Mouse (Mus musculus) testis, adult 2 months (tissue): Measurements from ENCODE around the gene Olfr1217. TPM values are rescaled to one million over a fixed set of nuclear protein-coding genes. Genes with fewer than 3 reads are reported as not detected.
"Not testable (repeated sequence)": the region's sequence is repeated elsewhere in the genome, so short reads cannot be mapped to it uniquely, and the experiment has no call there.

ENCODE experiments used
- H3K27ac ChIP-seq: fragments of 200-500 bp; 2 replicates; pipeline ENCODE4 v1.5.1; 2012; ENCODE audit warnings: low read depth, low read length; ENCODE audit not compliant: control insufficient read depth, insufficient read depth
- H3K27me3 ChIP-seq: fragments of 200-500 bp; 2 replicates; pipeline ENCODE4 v1.6.1; 2012; ENCODE audit warnings: mild to moderate bottlenecking, low read length, moderate library complexity; ENCODE audit not compliant: control insufficient read depth, insufficient read depth
- H3K36me3 ChIP-seq: fragments of 200-500 bp; 2 replicates; pipeline ENCODE4 v1.6.1; 2012; ENCODE audit warnings: mild to moderate bottlenecking, low read length; ENCODE audit not compliant: control insufficient read depth, insufficient read depth
- H3K4me1 ChIP-seq: fragments of 200-500 bp; 2 replicates; pipeline ENCODE4 v1.6.1; 2012; ENCODE audit warnings: low read length; ENCODE audit not compliant: control insufficient read depth, insufficient read depth
- H3K4me3 ChIP-seq: fragments of 200-500 bp; 2 replicates; pipeline ENCODE4 v1.5.1; 2012; ENCODE audit warnings: low read depth, mild to moderate bottlenecking, low read length, moderate library complexity, mixed read lengths; ENCODE audit not compliant: control insufficient read depth
- CTCF ChIP-seq: fragments of 200-500 bp; IDR thresholded peaks from 2 replicates; pipeline ENCODE4 v1.5.1; 2012; ENCODE audit warnings: low read depth, mild to moderate bottlenecking, inconsistent platforms, low read length, moderate library complexity; ENCODE audit not compliant: control insufficient read depth, insufficient read depth, insufficient replicate concordance
- POLR2A ChIP-seq: fragments of 200-500 bp; IDR thresholded peaks from 2 replicates; pipeline ENCODE4 v1.6.1; 2012; ENCODE audit warnings: low read depth, mild to moderate bottlenecking, inconsistent platforms, low read length, moderate library complexity; ENCODE audit not compliant: control insufficient read depth
- polyA plus RNA-seq: library from polyadenylated mRNA; depleted of rRNA; stranded (reverse); fragments of >200 nt; gene quantifications from 2 replicates; pipeline ENCODE4 v1.2.3, GENCODE M21; 2012; rRNA removed

Gene Olfr1217
- polyA plus RNA-seq = not detected in 2 replicates

DNA sequence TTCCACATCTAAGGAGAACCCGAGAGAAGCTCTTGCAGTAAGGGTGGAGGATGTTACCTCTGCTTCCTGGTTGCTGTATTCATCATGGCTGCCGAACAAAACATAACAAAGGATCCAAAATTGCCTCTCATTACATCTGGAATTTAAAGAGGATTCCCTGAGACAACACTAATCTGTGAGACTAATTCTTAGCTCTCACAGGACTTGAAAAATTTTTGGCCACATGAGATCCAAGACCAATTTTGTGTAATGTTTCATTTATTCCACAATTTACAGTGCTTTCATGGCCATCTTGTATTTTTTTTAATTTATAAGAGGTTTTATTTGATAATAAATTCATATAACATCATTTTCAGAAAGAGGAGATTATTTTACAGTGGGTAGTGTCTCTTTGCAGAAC is at the start of gene Olfr1217:
Gene Olfr1217 (minus strand): TSS at position 101 of the 400 bp plus-strand sequence.
- Histone ChIP-seq H3K4me1 (no peaks in the 10 kb centered on the region), H3K4me3 (no peak within 1 kb of the TSS), H3K27me3 (no peaks in the 10 kb centered on the region), H3K27ac (no peak within 1 kb of the TSS), H3K36me3 (no peaks in the 10 kb centered on the region)
- no peak for TF ChIP-seq CTCF
- no peak for TF ChIP-seq POLR2A

DNA sequence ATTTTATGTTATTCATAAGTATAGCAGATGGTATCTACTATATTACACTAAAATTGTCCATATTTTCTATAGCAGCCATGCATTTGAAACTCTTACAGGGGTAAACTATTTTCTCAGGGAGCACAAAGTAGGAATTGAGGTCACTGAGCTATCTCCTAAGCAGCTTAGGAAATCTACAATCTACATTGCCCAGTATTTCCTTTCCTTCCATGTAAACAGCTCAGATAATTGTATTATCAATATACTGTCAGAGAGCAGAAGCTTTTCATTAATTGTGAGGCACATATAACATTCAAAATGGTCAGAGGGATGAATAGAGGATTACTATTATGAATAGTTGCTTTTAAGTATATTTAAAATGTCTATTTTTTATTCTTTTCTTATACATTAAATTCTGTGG is 49.6 kb upstream of the Olfr1217 start:
- Histone ChIP-seq H3K4me3 (no peak overlapping the region), H3K27me3 (no peaks in the 10 kb centered on the region), H3K27ac (no peak overlapping the region), H3K36me3 (no peaks in the 10 kb centered on the region), H3K4me1 (no peaks in the 10 kb centered on the region)
- TF ChIP-seq CTCF = no peak
- TF ChIP-seq POLR2A = no peak

DNA sequence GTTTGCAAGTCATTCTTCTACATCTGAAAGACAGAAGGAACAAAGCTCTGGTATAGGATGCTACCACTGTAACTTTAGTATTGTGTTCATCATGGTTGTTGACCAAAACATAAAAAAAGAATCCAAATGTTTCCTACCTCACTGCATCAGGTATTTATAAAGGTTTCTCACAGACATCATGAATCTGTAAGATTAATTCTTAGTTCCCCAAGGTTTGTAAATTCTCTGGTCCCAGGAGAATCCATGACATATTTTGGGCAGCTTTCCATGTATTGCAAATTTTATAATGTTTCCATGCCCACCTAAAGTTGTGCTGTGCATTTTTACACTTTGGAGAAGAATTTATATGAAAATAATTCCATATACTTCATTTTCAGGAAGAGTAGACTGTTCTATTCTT is 29.2 kb upstream of the Olfr1217 start, which contains the start of gene Olfr1218:
Gene Olfr1218 (minus strand): TSS at position 101 of the 400 bp plus-strand sequence.
- TF ChIP-seq POLR2A (no peak), CTCF (no peak)
- H3K4me1 ChIP-seq = no peaks in the 10 kb centered on the region
- H3K27me3 ChIP-seq = no peaks in the 10 kb centered on the region
- H3K36me3 ChIP-seq = no peaks in the 10 kb centered on the region
- H3K4me3 ChIP-seq = no peak within 1 kb of the TSS
- no peak within 1 kb of the TSS for H3K27ac ChIP-seq

DNA sequence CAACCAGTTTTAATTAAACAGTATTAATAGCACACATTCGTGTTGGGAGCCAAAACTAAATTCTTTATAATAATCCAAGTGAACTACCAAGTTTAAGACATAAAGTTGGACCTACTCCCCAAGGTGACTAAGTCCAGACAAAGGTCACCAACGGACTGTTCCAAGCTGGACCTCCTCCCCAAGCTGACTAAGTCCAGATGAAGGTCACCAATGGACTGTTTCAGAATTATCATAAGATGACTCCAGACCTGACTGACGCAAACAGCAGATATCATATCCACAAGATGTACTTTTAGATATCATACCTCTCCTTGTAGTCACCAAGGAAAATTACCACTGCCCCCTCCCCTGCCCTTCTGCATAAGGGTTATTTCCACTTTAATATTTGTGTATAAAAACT is 10.4 kb downstream of the Olfr1217 start:
- H3K36me3 ChIP-seq, H3K4me1 ChIP-seq, H3K4me3 ChIP-seq, H3K27ac ChIP-seq, H3K27me3 ChIP-seq: not testable (repeated sequence)

DNA sequence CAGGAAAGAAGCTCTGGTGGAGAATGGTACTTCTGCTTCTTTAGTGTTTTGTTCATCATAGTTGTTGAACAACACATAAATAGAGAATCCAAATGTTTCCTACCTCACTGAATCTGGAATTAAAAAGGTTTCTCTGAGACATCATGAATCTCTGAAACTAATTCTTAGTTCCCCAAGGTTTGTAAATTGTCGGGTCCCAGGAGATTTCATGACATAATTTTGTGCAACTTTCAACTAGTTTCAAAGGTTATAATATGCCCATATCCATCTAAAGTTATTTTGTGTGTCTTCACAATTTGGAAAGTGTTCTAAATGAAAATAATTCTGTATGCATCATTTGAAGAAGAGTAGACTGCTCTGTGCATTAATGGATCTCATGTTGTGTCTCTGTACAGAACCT is 13.6 kb downstream of the Olfr1217 start, which contains the start of gene Olfr1216:
Gene Olfr1216 (minus strand): TSS at position 101 of the 400 bp plus-strand sequence.
- no peak within 1 kb of the TSS for H3K4me3 ChIP-seq
- H3K36me3 ChIP-seq = no peaks in the 10 kb centered on the region
- H3K27me3 ChIP-seq = no peaks in the 10 kb centered on the region
- TF ChIP-seq POLR2A (no peak), CTCF (no peak)
- H3K27ac ChIP-seq = no peak within 1 kb of the TSS
- H3K4me1 ChIP-seq = no peaks in the 10 kb centered on the region

DNA sequence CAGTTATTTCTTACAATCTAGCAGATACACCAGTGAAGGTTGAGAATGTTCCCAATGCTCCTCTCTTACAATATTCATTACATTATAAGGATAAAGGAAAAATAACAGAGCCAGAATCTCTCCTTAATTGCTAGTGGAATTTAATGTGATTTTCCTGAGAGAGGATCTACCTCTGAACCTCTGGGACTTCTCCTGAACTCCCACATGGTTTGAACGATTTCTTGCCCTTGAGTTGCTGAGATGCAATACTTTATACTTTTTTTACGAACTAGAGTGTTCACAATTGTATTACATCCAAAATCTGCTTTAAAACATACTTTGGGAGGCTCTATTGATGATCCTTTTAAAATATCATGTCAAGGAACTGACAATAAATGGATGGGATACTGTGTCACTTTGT is 25.0 kb downstream of the Olfr1217 start, which contains the start of gene Olfr1215:
Gene Olfr1215 (minus strand): TSS at position 101 of the 400 bp plus-strand sequence.
- Histone ChIP-seq H3K4me1 (no peaks in the 10 kb centered on the region), H3K36me3 (no peaks in the 10 kb centered on the region), H3K27ac (no peak within 1 kb of the TSS), H3K27me3 (no peaks in the 10 kb centered on the region), H3K4me3 (no peak within 1 kb of the TSS)
- TF ChIP-seq CTCF (no peak), POLR2A (no peak)

DNA sequence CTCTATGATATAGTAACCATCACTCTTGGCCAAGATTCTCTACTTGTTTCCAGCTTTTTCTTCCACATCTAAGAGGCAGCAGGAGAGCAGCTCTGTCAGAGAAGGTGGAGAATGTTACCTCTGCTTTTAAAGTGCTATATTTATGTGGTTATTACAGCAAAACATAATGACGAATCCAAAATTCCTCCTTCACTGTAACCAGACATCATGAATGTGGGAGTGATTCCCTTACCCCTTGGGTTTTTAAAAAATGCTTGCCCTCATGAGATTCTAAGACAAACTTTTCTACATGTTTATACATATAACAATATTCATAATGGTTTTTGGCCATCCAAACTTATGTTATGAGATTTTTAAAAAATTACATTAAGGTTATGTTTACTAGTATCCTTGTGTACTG is 39.3 kb downstream of the Olfr1217 start, which contains the start of gene Olfr1214:
Gene Olfr1214 (minus strand): TSS at position 101 of the 400 bp plus-strand sequence.
- Histone ChIP-seq H3K36me3 (no peaks in the 10 kb centered on the region), H3K4me3 (no peak within 1 kb of the TSS), H3K27me3 (no peaks in the 10 kb centered on the region), H3K27ac (no peak within 1 kb of the TSS), H3K4me1 (no peaks in the 10 kb centered on the region)
- TF ChIP-seq POLR2A = no peak
- no peak for TF ChIP-seq CTCF

DNA sequence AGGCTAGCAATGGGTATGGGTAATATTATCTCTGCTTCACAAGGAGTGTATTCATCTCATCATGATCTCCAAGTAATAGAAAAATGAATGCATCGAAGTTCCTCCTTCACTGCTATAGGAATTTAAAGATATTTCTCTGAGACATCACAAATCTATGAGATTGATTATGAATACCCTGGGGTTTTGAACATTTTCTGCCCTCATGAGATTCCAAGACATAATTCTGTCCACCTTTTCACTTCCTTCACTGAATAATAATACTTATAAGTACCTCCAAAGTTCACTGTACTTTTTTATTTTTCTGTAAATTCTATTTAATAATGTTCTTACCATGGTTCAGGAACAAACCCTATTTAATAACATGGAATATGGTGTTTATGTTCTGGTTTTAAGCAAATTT is 51.7 kb downstream of the Olfr1217 start, which contains the start of gene Gm13762:
Gene Gm13762 (minus strand): TSS at position 101 of the 400 bp plus-strand sequence.
- no peaks in the 10 kb centered on the region for H3K27me3 ChIP-seq
- no peaks in the 10 kb centered on the region for H3K4me1 ChIP-seq
- H3K27ac ChIP-seq = no peak within 1 kb of the TSS
- no peaks in the 10 kb centered on the region for H3K36me3 ChIP-seq
- H3K4me3 ChIP-seq = no peak within 1 kb of the TSS
- TF ChIP-seq POLR2A = no peak
- TF ChIP-seq CTCF = no peak

Other genes with a start within 250 kb of the Olfr1217 start
- gene Olfr1201, start 239.0 kb downstream of the Olfr1217 start, polyA plus RNA-seq = not detected in 2 replicates
- not detected in 2 replicates for gene Olfr1202, start 217.6 kb downstream of the Olfr1217 start, polyA plus RNA-seq
- gene Olfr1205, start 202.3 kb downstream of the Olfr1217 start, polyA plus RNA-seq = not detected in 2 replicates
- gene Olfr1204, start 182.8 kb downstream of the Olfr1217 start, polyA plus RNA-seq = not detected in 2 replicates
- gene Olfr1206, start 168.8 kb downstream of the Olfr1217 start, polyA plus RNA-seq = not detected in 2 replicates
- gene Olfr1208, start 129.8 kb downstream of the Olfr1217 start, polyA plus RNA-seq = not detected in 2 replicates
- gene Olfr1209, start 116.9 kb downstream of the Olfr1217 start, polyA plus RNA-seq = not detected in 2 replicates
- not detected in 2 replicates for gene Olfr1211, start 94.0 kb downstream of the Olfr1217 start, polyA plus RNA-seq
- not detected in 2 replicates for gene Olfr1212, start 78.1 kb downstream of the Olfr1217 start, polyA plus RNA-seq
- not detected in 2 replicates for gene Gm13762, start 51.8 kb downstream of the Olfr1217 start, polyA plus RNA-seq
- gene Olfr1214, start 39.4 kb downstream of the Olfr1217 start, polyA plus RNA-seq = not detected in 2 replicates
- gene Olfr1215, start 25.1 kb downstream of the Olfr1217 start, polyA plus RNA-seq = not detected in 2 replicates
- gene Olfr1216, start 13.7 kb downstream of the Olfr1217 start, polyA plus RNA-seq = not detected in 2 replicates
- not detected in 2 replicates for gene Olfr1218, start 29.1 kb upstream of the Olfr1217 start, polyA plus RNA-seq
- gene Olfr1219, start 51.4 kb upstream of the Olfr1217 start, polyA plus RNA-seq = not detected in 2 replicates
- gene Olfr1220, start 74.8 kb upstream of the Olfr1217 start, polyA plus RNA-seq = not detected in 2 replicates
- gene Olfr1221, start 85.2 kb upstream of the Olfr1217 start, polyA plus RNA-seq = not detected in 2 replicates
- gene Olfr1222, start 101.0 kb upstream of the Olfr1217 start, polyA plus RNA-seq = not detected in 2 replicates
- gene Olfr1223, start 119.5 kb upstream of the Olfr1217 start, polyA plus RNA-seq = not detected in 2 replicates
- gene Olfr1224-ps1, start 132.0 kb upstream of the Olfr1217 start, polyA plus RNA-seq = not detected in 2 replicates
- gene Olfr1225, start 142.6 kb upstream of the Olfr1217 start, polyA plus RNA-seq = not detected in 2 replicates
- not detected in 2 replicates for gene Olfr1226, start 168.0 kb upstream of the Olfr1217 start, polyA plus RNA-seq
- gene Olfr1228, start 222.0 kb upstream of the Olfr1217 start, polyA plus RNA-seq = not detected in 2 replicates